Mouse (Mus musculus) forebrain, embryonic 13.5 days (tissue): ENCODE measurements at regions not wholly inside any gene's neighbourhood (a gene's known extent, or its start where the extent isn't known, plus 50 kb on each side); places are given as distances from the start of the nearest gene placed in this dataset.
A peak's percentile ranks its signal among the peaks of the same experiment; 100 is the strongest.

ENCODE experiments used
- ATAC-seq: fragments of 200-750 bp; cut with Nextera tagmentation; 2 replicates; pipeline ENCODE4 v1.8.0; 2017
- H3K27ac ChIP-seq: fragments of 300-500 bp; sonication (generic); 2 replicates; pipeline ENCODE4 v1.5.1; 2015; ENCODE audit warnings: inconsistent platforms, mild to moderate bottlenecking, moderate library complexity
- H3K27me3 ChIP-seq: fragments of 300-500 bp; sonication (generic); 2 replicates; pipeline ENCODE4 v1.6.1; 2015; ENCODE audit warnings: mild to moderate bottlenecking, inconsistent platforms
- H3K36me3 ChIP-seq: fragments of 300-500 bp; sonication (generic); 2 replicates; pipeline ENCODE4 v1.6.1; 2015; ENCODE audit warnings: mild to moderate bottlenecking, inconsistent platforms; ENCODE audit not compliant: poor library complexity, severe bottlenecking
- H3K4me1 ChIP-seq: fragments of 300-500 bp; sonication (generic); 2 replicates; pipeline ENCODE4 v1.6.1; 2015; ENCODE audit warnings: inconsistent platforms
- H3K4me2 ChIP-seq: fragments of 300-500 bp; sonication (generic); 2 replicates; pipeline ENCODE4 v1.6.1; 2015; ENCODE audit warnings: inconsistent platforms, mild to moderate bottlenecking, moderate library complexity
- H3K4me3 ChIP-seq: fragments of 300-500 bp; sonication (generic); 2 replicates; pipeline ENCODE4 v1.5.1; 2015; ENCODE audit warnings: mild to moderate bottlenecking, inconsistent platforms
- H3K9ac ChIP-seq: fragments of 300-500 bp; sonication (generic); 2 replicates; pipeline ENCODE4 v1.6.1; 2015; ENCODE audit warnings: mild to moderate bottlenecking, inconsistent platforms
- H3K9me3 ChIP-seq: fragments of 300-500 bp; sonication (generic); replicated peaks from 2 replicates; pipeline ENCODE4 v1.6.1; 2016; ENCODE audit warnings: inconsistent platforms
- WGBS: fragments of 180-500 bp; shearing (Covaris S2); methylation state at CpG from one replicate; pipeline ENCODE4 v1.1.7; 2015; 5-methylcytosine and 5-hydroxymethylcytosine counted together

DNA sequence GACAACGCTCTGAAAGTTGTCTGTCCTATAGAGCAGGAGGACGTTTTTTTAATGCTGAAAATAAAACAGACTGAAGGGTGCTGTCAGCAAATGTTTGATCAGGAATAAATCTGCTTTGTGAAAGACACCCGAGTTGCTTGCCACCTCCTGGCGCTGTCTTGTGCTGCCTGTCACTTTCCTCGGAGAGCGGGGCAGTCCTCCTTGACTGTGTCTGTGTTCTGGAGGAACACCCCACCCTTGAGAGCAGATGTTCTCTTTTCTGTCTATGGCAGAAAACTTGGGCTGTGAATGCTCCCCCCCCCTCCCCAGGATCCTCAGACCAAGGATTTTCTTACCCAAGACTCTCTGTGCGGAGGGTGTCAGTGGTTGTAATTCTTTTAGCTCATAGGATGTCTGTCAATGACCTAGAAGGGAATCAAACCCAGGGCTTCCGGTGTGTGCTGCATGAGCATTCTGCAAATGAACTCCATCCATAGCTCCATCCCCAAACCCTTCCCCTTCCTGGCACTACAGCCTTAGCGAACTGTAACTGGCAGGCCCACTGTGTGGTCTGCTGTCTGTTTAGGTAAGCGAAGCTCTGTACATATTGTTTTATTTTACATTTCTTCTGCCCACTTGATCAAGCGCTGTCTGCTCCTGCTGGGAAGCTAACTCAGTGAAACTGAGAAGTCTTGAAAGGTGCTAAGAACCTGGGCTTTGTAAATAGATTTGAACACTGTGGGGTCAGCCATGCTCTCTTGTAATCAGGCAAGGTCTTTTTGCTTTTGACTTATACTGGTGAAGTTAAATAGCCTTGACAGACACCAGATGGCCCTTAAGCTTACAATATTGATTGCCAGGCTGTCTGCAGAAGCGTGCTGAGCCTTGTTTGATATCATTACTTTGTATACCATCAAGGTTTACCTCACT lies 53.0 kb upstream of the Bach1 start:
- Histone ChIP-seq H3K9me3 (no peaks in the 10 kb centered on the region), H3K4me3 (no peak overlapping the region), H3K27me3 (no peaks in the 10 kb centered on the region), H3K36me3 (no peaks in the 10 kb centered on the region), H3K9ac (no peak overlapping the region), H3K27ac (peak overlapping the region; percentile 19; the same call in 1 of the 2 replicates), H3K4me1 (no peaks in the 10 kb centered on the region), H3K4me2 (no peak overlapping the region)
- peak; percentile 88 for ATAC-seq
- 63% methylated on average over 12 of the region's 12 CpGs for WGBS

DNA sequence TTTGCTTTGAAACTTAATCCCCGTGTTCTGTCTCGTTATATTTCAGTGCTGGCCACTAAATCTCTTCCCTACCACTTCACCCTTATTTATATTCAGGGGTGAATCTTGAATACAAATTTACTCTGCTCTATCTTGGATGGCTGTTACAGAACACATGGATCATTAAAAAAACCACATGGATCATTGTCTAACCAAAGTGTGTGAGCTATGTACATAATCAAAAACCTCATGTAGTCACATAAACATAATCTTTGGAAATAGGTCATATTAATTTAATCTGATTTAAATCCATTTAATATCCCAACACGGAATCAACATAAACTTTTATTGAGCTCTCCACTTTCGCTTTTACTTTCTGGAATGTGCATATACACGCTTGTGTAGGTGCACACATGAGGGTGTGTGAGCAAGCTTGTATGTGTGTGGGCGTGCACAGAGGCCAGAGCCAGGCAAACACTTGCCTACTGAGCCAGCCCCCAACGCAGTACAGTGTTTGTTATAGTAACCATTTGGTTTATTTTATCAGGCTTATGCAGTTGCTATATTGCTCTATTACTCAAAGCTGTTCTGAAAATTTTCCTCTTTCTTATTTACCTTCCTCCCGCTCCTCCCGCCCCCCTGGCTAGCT lies 52.2 kb upstream of the Bach1 start:
- Histone ChIP-seq H3K27me3 (no peaks in the 10 kb centered on the region), H3K27ac (0 out of 2 replicates have a peak overlapping the region, but pooled peaks have one; percentile 19), H3K36me3 (no peaks in the 10 kb centered on the region), H3K4me3 (no peak overlapping the region), H3K9ac (no peak overlapping the region), H3K9me3 (no peaks in the 10 kb centered on the region), H3K4me2 (no peak overlapping the region), H3K4me1 (no peaks in the 10 kb centered on the region)
- WGBS, result 78% methylated on average over 9 of the region's 9 CpGs
- no peak for ATAC-seq
